Mouse (Mus musculus) lung, embryonic 15.5 days (tissue): ENCODE results near the gene Ubr3. TPM values are rescaled to one million over a fixed set of nuclear protein-coding genes. Genes with fewer than 3 reads are reported as not detected.

Experiments used
- polyA plus RNA-seq: library from polyadenylated mRNA; unstranded; fragments of >200 nt; fragmentation: Nextera tagmentation; extraction: Ambion mirVana; gene quantifications from 2 replicates; pipeline ENCODE4 v1.2.1, GENCODE M21; 2015

Ubr3 gene
- polyA plus RNA-seq, 1 experiment from 2014 or later, result 13.3 TPM

Other genes starting within 250 kb of the Ubr3 start
- gene Klhl41, start 227.1 kb upstream of the Ubr3 start, polyA plus RNA-seq, result 0.88 and 1.4 TPM in 2 replicates
- 9.1 TPM in 2 replicates for gene Fastkd1, start 183.7 kb upstream of the Ubr3 start, polyA plus RNA-seq
- 123 and 135 TPM in 2 replicates for gene Ppig, start 174.7 kb upstream of the Ubr3 start, polyA plus RNA-seq
- gene Ccdc173, start 107.7 kb upstream of the Ubr3 start, polyA plus RNA-seq, result 2.6 and 3.2 TPM in 2 replicates
- 19.2 and 19.4 TPM in 2 replicates for gene Phospho2, start 107.6 kb upstream of the Ubr3 start, polyA plus RNA-seq
- gene Klhl23, start 75.3 kb upstream of the Ubr3 start, polyA plus RNA-seq, result 36.4 and 38.6 TPM in 2 replicates
- gene Ssb, start 35.7 kb upstream of the Ubr3 start, polyA plus RNA-seq, result 296 TPM in 2 replicates
- 34.7 and 36.5 TPM in 2 replicates for gene Mettl5, start 11.6 kb upstream of the Ubr3 start, polyA plus RNA-seq
- 0.28 and 0.46 TPM in 2 replicates for gene Myo3b, start 141.9 kb downstream of the Ubr3 start, polyA plus RNA-seq